Mouse (Mus musculus): ENCODE data around the gene Trio. TPM values are rescaled to one million over a fixed set of nuclear protein-coding genes. Genes with fewer than 3 reads are reported as not detected.

The Trio gene
- total RNA-seq, 2 experiments from 2014 or later, result 63.2 to 68.9 TPM

DNA sequence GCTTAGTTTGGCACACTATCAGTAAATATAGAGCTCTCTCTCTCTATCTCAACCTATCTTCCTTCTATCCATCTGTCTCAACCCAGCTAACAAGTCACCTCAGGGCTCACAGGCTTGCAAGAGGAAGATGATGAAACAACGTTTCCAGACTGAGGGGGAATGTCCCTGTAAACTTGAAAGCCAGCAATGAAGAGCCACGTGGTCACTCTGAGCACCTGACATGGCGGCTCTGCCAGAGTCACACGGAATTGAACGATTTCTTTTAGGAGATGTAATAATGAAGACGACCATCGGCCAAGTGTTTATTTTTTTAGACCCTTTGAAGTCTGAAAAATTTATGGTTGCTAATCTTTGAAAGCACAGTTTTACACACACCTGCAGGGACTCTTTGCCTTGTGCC, 251.2 kb downstream of the Trio start:
- no peak for DNase-seq

DNA sequence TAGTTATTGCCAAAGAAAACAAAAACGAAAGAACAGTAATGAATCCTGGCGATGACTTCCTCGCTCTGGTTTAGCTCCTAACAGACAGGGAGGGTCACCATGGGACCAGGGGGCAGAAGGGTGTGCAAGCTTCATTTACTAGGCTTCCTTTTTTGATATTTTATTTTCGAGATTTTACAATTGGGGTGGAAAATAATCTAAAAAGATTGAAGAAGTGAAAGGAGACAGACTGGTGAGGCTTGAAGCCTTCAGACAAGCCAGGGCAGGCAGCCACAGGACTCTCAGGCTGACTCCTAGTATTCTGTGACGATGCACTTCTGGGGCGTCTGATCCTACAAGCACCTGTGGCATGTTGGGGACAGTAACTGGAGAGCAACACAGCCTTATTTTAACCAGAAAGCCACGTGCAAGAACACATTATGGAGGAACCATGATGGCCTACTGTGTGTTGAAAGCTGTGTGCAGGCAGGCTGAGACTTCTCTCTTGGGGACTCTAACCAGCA, 253.5 kb downstream of the Trio start:
- no peak for DNase-seq

DNA sequence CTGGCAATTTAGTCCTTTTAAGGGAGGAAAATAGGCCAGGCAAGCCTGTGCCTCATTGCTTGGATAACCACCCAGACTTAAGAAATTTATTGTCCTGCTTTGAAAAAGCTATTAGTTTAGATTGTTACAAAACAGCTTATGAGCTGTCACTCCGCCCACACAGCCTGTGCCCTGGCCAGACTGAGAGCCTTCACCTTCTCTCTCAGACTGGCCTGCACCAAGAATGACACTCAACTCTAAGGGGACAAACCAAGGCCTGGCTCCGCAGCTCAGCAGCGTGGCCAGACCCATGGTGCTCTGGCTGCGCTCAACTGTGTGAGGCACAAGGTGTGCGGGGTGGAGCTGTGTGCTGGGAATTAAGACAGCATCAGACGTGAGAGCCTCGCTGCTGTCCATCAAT, 254.1 kb downstream of the Trio start:
- DNase-seq, result peak; percentile 59 to 75

DNA sequence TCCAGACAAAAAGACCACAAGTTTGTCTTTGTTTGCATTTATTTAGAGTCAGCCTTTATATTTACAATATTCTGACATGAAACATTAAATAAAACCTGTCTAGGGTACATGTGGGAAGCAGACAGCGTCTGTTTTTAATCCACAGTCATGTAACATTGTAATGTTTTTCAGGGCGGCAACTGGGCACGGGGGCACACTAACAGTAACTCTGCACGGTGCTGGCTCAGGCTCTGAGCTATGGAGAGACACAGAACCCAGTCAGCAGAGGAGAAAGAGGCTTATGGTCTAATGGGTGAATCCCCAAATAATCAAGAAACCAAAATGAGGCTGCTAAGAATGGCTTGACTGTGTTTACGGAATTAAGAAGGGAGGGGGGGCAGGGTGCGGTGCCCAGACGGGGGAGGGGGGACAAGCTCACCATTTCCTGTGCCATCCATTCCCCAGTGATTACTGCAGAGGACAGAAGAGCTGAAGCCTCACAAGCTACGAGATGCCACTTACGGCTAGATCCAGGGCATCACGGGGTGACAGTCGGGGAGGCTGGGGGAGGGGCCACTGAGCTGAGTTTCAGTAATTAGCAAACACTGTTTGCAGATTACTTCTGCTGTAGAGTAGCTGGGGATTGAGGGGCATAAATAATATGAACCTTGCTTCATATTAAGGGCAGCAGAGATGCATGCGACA, 255.0 kb downstream of the Trio start:
- no peak for DNase-seq

DNA sequence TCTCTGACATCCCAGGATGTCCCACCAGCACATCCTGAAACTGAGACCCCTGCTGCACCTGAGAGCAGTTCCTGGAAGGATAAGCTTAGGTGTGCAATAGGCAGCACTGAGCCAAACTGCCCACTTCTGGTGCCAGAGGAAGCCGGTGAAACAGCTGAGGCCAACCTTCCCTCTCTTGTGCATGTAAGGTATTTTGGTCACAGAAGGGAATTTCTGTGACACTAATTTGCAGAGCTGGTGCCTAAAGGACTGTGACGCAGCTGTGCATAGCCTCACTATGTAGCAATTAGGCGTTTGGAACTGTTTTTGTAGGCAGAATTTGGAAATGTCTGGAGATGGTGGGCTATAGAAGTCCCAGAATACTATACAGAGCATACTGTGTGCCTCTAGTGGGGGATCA, 264.2 kb downstream of the Trio start:
- no peak for DNase-seq

DNA sequence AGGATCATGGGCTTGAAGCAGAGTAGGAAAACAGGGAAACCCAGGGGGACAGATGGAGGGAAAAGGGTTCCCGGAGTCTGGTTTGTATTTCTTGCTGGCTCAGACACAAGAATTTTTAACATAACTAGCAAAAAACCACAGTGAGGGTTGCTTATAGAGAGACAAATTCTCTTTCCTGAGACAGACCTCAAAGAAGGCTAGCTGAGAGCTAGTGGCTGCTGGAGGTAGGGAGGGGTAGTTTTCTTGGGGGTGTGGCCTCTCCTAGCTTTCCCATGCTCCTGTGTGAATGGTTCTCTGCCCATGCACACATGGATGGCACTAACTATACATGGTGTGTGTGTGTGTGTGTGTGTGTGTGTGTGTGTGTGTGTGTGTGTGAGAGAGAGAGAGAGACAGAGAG, 265.0 kb downstream of the Trio start:
- DNase-seq, result no peak

DNA sequence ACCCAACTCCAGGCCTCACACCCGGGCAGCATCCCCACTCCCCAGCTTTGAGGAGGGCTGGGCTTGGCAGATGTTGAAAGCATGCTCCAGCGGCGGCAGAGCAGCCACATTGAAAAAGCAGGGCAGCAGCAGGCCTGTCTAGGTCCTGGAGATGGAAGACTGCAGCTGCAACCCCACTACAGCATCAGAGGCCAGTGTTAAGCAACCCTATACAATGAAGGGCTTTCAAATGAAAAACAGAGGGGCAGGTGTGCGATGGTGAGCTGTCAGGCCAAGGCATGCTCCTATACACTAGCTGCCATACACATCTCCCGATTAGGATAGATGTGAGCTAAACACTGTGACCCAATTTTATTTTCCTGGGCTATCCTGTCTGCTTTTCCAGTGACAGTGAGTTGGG, 265.8 kb downstream of the Trio start:
- DNase-seq, result no peak

DNA sequence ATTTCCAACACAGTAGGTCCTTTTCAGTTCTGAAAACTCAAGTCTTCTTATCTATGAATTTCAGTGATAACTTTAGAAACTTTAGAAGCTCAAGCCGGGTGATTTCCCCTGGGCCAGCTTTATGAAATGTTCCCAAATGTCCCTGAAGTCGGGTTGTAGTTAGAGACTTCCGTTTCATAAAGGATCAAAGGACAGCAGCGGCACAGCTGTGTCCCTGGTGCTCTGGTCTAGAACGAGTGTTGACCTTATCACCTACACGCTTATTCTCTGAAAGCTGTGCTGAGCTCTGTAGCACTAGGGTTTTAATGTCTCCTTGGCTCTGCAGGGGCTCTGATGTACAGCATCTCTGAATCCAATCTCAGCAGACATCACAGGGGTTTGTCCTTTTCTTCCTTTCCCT, 267.0 kb downstream of the Trio start:
- DNase-seq, result peak in 1 of 2 experiments; percentile 22

DNA sequence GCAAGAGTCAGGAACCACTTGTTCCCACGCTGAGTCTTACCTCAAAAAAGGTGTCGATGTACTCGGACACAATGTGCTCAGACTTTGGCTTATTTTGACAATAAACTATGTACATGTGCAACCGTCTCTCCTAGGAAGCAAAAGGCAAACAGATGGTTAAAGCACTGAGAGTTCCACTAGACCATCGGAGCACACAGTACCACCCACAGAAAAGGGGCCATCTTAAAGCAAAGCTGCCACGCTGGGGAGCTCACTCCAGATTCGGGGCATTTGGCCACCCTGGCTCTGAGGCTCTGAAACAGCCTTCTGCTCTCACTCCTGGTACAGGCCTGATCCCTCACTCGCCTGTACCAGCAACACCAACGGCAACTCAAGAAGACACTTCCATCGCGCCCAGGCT, 269.2 kb downstream of the Trio start:
- DNase-seq, result no peak

DNA sequence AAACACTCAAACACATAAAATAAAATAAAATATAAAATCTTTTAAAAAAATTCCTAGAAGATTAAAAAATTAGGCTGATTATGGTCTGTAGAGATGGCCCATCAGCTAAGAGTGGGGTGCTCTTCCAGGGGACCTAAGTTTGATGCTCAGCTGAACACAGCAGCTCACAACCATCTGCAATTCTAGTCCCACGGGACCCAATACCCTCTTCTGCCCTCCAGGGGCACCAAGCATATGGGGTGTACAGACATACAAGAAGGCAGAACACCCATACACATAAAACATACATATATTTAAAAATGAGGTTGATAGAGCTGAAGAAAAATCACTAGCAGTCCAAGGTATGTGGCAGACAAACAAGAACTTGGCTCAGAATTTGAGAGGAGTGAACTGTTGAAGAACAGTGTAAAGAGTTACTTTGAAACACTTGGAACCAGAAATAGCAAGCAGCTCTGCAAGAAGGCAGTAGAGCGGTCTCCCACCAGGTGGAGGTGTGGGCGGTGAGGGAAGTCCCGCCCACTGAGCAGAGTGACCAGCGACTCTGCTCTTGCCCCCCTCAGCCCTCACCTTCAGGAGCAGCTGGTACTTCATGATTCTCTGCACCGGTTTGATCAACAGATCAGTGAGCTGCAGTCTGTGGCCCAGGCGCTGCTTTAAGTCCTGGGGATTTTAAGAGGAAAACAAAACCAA, 270.9 kb downstream of the Trio start:
- DNase-seq, result no peak

DNA sequence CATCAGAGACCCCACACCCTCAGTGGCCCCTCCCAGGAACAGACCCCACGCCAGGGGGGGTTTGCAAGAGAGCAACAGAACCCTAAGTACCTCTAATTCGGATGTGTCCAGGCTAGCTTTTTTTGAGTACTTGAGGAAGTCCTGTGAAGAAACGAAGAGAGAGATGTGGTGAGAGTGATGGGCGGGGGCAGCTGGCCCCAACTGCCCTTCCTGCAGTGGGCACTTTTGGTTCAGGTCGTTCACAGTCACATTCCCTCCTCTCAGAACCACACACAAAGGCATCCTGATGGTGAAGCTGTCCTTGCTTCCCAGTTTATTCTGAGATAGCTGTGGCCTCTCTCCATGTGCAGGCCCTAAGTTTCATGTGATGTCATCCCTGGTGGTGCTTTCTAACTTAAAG, 271.7 kb downstream of the Trio start:
- DNase-seq, result no peak

DNA sequence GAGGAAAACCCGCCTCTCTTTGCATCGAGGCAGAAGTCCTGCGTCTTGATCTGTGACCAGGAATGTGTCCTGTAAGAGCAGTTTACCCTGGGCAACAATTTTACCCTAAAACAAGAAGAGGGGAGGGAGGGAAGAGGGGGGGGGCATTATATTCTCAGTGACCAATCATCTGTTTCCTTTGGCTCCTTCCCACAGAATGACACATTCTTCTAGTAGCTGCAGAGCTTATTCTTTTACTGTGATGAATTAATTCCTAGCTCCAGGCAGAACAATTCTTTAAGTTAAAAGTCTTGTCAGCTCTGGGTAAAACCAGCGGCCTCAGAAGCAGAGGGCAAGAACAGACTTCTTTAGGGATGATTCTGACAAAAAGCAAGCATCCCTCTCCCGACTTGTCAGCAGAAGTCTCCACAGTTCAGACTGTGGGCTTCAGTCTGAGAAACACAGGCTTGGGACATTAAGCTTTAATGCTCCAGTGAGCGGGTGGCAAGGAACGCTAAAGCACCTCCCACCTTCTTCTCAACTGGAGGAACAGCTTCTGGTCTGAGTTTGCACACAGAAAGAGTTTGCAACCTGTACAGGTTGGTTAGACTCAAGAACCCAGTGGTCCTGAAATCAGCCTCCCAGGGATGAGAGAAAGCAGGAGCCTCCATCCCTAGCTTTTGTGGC, 272.8 kb downstream of the Trio start:
- DNase-seq, result no peak

DNA sequence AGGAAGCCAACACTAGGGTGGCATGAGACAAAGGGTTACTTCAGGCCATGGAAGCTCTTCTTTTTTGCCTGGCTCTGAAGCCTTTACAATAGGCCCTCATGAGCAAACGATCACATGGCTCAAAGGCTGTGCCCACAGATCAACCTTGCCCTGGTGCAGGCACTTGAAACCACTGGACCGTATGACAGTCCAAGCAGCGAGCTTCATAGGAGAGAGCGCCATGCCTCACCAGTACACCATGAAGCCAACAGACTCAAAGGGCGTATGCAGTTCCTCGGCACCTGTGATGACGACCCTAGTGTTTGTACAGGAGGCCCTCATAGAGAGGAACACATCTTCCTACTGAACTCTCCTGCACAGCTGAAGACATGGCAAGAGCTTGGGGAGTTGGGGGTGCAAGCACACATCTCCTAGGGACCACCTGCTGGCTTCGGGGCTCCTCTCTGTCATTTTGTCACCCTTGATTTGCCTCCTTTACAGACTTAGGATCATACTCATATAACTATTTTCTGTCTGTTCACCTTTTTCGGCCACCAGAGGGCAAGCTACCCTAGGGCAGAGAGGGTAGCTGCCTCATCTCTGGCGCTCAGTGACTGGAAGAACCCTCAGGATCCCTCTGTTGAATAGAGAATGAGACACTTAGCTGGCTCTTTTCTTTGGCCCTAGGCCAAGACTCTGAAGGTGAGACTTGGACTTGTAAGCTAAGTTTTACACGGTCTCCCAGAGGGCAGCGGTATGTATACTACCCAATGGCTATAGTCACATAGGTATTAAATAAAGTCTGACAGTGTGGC, 273.8 kb downstream of the Trio start:
- DNase-seq, result peak; percentile 55 to 69

DNA sequence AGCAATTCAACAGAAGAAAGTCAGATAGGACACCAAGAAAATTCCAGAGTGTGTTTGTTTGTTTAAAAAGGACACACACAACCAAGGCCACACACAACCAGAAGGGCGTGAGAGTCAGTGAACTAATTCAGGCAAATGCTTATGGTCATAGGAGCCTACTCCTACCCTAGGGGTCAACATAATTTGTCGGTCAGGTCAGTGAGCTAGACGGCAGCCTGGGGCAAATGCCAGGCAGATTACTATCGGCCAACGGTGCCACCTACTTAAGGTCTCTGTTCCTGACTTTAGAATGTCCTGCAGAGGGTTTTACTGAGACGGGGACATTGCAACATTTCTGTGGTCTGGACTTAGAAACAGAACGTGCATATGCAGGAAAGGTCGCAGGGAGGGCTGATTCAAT, 276.9 kb downstream of the Trio start:
- no peak for DNase-seq

DNA sequence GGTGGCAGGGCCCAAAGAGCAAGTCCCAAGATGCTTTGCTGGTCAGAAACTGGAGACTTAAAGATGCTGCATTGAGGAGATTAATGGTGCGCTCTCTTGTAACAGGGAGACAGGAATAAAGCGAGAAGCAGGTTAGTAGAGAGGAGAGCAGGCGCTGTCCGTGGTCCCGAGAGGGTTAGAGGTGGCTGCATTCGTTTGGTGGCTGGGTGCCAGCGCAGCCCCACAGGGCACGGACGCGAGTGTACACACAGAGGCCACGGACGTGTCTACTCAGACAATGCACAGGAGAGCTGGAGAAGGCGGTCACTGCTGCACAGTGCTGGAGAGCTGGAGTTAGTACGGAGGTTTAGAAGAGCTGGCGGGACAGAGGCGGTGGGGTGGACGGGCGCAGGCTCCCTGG, 278.1 kb downstream of the Trio start:
- no peak for DNase-seq

DNA sequence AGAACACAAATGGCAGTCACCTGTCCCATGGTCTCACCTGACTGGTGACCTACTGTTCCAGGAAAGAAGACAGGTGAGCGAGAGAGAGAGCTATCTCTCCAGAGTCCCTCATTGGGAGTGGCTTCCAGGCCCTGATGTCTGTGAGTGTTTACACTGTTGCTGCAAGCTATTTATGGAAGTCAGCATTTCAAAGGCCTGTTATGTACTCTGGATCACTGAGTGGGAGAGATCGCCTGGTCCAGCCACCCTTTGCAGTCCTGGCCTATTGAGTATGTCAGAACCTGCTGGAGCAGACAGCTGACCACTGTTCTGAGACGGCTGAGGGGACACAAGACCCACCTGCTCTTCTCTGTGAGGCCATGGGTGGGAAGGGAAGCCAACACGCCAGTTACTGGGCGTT, 280.7 kb downstream of the Trio start:
- DNase-seq, result no peak

DNA sequence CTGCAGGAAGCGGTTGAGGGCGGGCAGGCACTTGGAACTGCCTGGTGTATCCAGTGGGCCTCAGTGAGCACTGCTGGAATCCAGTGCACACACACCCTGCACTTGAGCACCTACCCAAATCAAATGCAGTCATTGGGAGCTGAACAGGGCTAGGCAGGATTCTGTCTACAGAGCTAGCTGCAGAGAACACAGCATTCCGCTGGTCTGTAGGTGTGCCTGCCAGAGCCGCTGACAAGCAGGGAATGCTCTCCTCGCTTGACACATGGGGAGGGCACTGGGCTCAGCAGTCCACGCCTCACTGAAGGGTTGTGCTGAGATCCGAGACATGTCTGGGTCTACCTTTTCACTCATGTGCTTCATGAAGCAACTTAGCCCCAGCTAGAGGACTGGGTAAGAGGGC, 285.6 kb downstream of the Trio start:
- no peak for DNase-seq

DNA sequence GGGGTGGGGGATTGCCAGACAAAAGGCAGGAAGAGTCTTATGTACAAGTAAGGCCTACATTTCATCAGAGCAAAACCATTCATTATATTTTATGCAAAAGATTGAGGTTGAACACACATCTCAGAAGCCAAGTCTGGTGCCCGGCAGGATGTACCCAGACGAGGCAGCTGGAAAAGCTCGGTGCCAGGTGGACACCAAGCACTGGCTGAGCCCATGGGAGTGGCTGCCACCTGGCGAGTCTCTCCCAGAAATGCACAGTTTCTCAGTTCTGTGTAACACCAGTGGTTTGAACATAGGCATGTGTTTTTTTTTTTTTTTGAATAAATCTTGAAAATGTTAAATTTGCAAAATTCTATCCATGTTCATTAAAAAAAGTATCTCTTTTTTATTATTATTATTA, 293.8 kb downstream of the Trio start:
- no peak for DNase-seq

DNA sequence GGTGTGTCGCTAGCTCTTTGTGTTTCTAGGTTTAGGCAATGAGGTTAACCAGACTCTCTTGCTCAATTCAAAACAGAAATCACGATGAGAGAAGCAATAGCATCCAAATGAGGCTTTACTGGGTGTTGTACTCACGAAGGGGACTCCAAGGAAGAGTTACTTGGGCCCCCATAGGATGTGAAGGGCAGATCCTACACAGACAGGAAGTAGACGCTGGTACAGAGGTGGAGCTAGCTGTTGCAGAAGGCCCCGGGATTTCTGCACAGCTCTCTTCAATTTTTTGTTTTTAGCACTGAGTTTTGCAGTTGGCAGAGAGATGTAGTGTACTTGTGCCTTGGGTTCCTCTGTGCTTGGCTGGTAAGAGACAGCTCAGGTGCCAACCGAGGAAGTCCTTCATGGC, 299.4 kb downstream of the Trio start:
- DNase-seq, result no peak

DNA sequence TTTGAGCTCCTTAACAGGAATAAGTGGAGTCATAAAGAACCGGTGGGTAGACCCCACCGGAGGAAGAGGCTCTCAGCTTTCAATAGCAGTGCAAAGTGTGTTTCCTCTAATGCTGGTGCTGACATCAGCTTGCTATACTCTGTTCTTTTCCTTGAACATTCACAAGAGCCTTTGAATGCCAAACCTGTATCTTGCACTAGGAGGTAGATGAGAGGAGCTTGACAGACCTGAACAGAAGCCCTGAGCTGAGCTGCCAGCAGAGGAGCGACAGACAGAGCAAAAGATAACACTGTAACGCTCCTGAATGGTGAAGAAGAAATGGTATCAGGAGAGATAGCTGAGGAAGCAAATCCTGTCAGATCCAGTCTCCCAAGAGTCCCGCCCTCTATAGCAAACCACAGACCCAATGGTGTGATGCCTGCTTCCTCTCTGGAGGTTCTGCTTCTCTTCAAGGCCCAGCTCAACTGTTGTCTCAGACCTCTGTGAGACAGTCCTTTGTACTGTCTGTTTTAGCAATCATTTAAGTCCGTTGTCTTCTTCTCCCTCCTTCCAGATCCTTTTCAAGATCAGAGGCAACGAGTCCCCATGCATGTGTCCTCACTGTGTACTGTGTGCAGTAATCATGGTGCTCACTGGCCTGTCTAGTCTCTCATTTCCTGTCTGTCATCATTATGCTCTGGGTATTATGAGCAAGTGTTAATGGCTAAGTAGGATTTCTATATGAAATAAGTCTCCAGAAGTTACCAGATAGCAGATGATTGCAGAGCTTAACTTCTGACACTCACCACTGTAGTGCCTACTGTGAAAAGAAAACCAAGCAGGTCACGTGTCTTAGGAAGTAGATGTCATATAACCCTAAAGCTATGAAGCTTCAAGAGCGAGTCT, 300.6 kb downstream of the Trio start:
- DNase-seq, result no peak

DNA sequence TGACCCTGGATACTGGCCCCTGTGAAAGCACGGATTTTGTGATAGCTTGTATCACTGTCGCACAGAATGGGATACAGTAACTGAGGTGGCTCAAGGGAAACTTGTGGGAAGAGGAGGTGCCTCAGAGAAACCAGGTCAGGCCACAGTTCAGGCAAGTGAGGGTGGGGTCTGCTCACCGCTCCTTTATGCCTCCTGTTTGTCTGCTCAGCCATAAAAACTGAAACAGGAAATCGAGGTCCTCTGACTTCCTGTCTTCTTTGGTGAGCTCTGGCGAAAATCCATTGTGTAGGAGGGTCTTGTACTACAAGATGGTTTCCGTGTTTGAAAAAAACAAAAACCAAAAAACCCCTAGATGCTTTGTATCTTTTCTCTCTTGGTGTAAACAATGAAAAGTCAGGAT, 301.4 kb downstream of the Trio start:
- DNase-seq, result no peak

DNA sequence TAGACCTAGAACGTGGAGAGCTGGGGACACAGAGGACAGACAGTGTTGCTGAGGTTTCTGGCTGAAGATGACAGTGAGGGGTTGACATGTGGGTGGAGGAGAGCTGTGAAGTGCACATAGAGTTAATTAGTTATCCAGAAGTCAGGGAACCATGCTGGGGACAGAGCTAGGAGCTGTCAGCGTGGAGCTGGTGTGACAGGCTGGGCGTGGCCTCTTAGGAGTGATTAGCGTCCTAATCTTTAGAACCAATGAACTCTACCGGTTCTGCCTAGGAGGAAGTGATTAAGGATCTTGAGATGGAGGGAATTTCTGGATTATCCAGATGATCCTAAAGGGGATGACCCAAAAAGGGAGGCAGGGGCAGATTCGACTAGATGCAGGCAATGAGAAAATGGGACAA, 301.9 kb downstream of the Trio start:
- no peak for DNase-seq

Data from adrenal gland, postnatal 36 days (tissue).